Mouse (Mus musculus): ENCODE data around the gene Kras. TPM values are rescaled to one million over a fixed set of nuclear protein-coding genes. Genes with fewer than 3 reads are reported as not detected.
A peak's percentile ranks its signal among the peaks of the same experiment; 100 is the strongest.

The Kras gene
- 45.5 and 46.3 TPM in 2 replicates for polyA plus RNA-seq (2012; rRNA removed)

- no peak for TF ChIP-seq POLR2A (IDR thresholded peaks at IDR 0.05; ENCODE audit: extremely low read depth, insufficient read depth, low read length)
- H3K4me3 ChIP-seq (ENCODE audit: insufficient read depth, low read length): peak within 1 kb of the TSS; percentile 90
Observed at GRCm38 (mm10) chr6:145250185-145250791, at the start of gene Kras. Gene Kras, minus strand, starts transcription at chr6:145250239.

GRCm38 (mm10) chr6:145297626-145298025, 47.6 kb upstream of the Kras start:
- Histone ChIP-seq H3K27ac (ENCODE audit: insufficient read depth, low read length) (no peak overlapping the region), H3K4me3 (ENCODE audit: insufficient read depth, low read length) (no peak overlapping the region), H3K4me1 (ENCODE audit: control insufficient read depth, insufficient read depth, low read length) (no peaks in the 10 kb centered on the region)
- no peak for TF ChIP-seq CTCF (IDR thresholded peaks at IDR 0.05; ENCODE audit: extremely low read depth, insufficient read depth, low read length)
- no peak for TF ChIP-seq POLR2A (IDR thresholded peaks at IDR 0.05; ENCODE audit: extremely low read depth, insufficient read depth, low read length)

More at GRCm38 (mm10) chr6:145250185-145250791, at the start of gene Kras:
- H3K27ac ChIP-seq (ENCODE audit: insufficient read depth, low read length): peak within 1 kb of the TSS; percentile 88
- peaks cover 5% of the 10 kb centered on the region for H3K4me1 ChIP-seq (ENCODE audit: control insufficient read depth, insufficient read depth, low read length)

- Histone ChIP-seq H3K4me3 (ENCODE audit: insufficient read depth, low read length) (no peak overlapping the region), H3K27ac (ENCODE audit: insufficient read depth, low read length) (no peak overlapping the region), H3K4me1 (ENCODE audit: control insufficient read depth, insufficient read depth, low read length) (no peaks in the 10 kb centered on the region)
- TF ChIP-seq CTCF (IDR thresholded peaks at IDR 0.05; ENCODE audit: extremely low read depth, insufficient read depth, low read length) (no peak), POLR2A (IDR thresholded peaks at IDR 0.05; ENCODE audit: extremely low read depth, insufficient read depth, low read length) (no peak)
Observed at GRCm38 (mm10) chr6:145296979-145297378, 46.9 kb upstream of the Kras start.

GRCm38 (mm10) chr6:145295171-145295570, 45.1 kb upstream of the Kras start:
- Histone ChIP-seq H3K4me3 (ENCODE audit: insufficient read depth, low read length) (no peak overlapping the region), H3K27ac (ENCODE audit: insufficient read depth, low read length) (no peak overlapping the region), H3K4me1 (ENCODE audit: control insufficient read depth, insufficient read depth, low read length) (no peaks in the 10 kb centered on the region)
- TF ChIP-seq POLR2A (IDR thresholded peaks at IDR 0.05; ENCODE audit: extremely low read depth, insufficient read depth, low read length) (no peak), CTCF (IDR thresholded peaks at IDR 0.05; ENCODE audit: extremely low read depth, insufficient read depth, low read length) (no peak)

- Histone ChIP-seq H3K27ac (ENCODE audit: insufficient read depth, low read length) (no peak overlapping the region), H3K4me1 (ENCODE audit: control insufficient read depth, insufficient read depth, low read length) (no peaks in the 10 kb centered on the region), H3K4me3 (ENCODE audit: insufficient read depth, low read length) (no peak overlapping the region)
- TF ChIP-seq CTCF (IDR thresholded peaks at IDR 0.05; ENCODE audit: extremely low read depth, insufficient read depth, low read length) (no peak), POLR2A (IDR thresholded peaks at IDR 0.05; ENCODE audit: extremely low read depth, insufficient read depth, low read length) (no peak)
Observed at GRCm38 (mm10) chr6:145293156-145293555, 43.1 kb upstream of the Kras start.

GRCm38 (mm10) chr6:145291383-145292289, 41.6 kb upstream of the Kras start:
- H3K4me1 ChIP-seq (ENCODE audit: control insufficient read depth, insufficient read depth, low read length): no peaks in the 10 kb centered on the region
- no peak for TF ChIP-seq CTCF (IDR thresholded peaks at IDR 0.05; ENCODE audit: extremely low read depth, insufficient read depth, low read length)
- TF ChIP-seq POLR2A (IDR thresholded peaks at IDR 0.05; ENCODE audit: extremely low read depth, insufficient read depth, low read length): no peak
- no peak overlapping the region for H3K4me3 ChIP-seq (ENCODE audit: insufficient read depth, low read length)
- H3K27ac ChIP-seq (ENCODE audit: insufficient read depth, low read length): no peak overlapping the region

GRCm38 (mm10) chr6:145285656-145286055, 35.6 kb upstream of the Kras start:
- TF ChIP-seq CTCF (IDR thresholded peaks at IDR 0.05; ENCODE audit: extremely low read depth, insufficient read depth, low read length): no peak
- H3K4me3 ChIP-seq (ENCODE audit: insufficient read depth, low read length): no peak overlapping the region
- H3K4me1 ChIP-seq (ENCODE audit: control insufficient read depth, insufficient read depth, low read length): no peaks in the 10 kb centered on the region
- no peak overlapping the region for H3K27ac ChIP-seq (ENCODE audit: insufficient read depth, low read length)

GRCm38 (mm10) chr6:145284286-145284685, 34.2 kb upstream of the Kras start:
- H3K27ac ChIP-seq (ENCODE audit: insufficient read depth, low read length): no peak overlapping the region
- H3K4me3 ChIP-seq (ENCODE audit: insufficient read depth, low read length): no peak overlapping the region
- TF ChIP-seq POLR2A (IDR thresholded peaks at IDR 0.05; ENCODE audit: extremely low read depth, insufficient read depth, low read length) (no peak), CTCF (IDR thresholded peaks at IDR 0.05; ENCODE audit: extremely low read depth, insufficient read depth, low read length) (no peak)
- no peaks in the 10 kb centered on the region for H3K4me1 ChIP-seq (ENCODE audit: control insufficient read depth, insufficient read depth, low read length)

- Histone ChIP-seq H3K4me3 (ENCODE audit: insufficient read depth, low read length) (no peak overlapping the region), H3K4me1 (ENCODE audit: control insufficient read depth, insufficient read depth, low read length) (peaks cover 1% of the 10 kb centered on the region; the same call in 1 of the 2 replicates), H3K27ac (ENCODE audit: insufficient read depth, low read length) (no peak overlapping the region)
- TF ChIP-seq CTCF (IDR thresholded peaks at IDR 0.05; ENCODE audit: extremely low read depth, insufficient read depth, low read length) (no peak), POLR2A (IDR thresholded peaks at IDR 0.05; ENCODE audit: extremely low read depth, insufficient read depth, low read length) (no peak)
Observed at GRCm38 (mm10) chr6:145277138-145277763, 27.2 kb upstream of the Kras start.
